Mouse (Mus musculus): ENCODE measurements around the gene Adgrg3. TPM values are rescaled to one million over a fixed set of nuclear protein-coding genes. Genes with fewer than 3 reads are reported as not detected.

Gene Adgrg3
- 7.5 and 9.6 TPM in 2 replicates for polyA plus RNA-seq (2012; rRNA removed; ENCODE audit: low replicate concordance)

GRCm38 (mm10) chr8:95017451-95017850 is at the start of gene Adgrg3:
Gene Adgrg3 (plus strand): TSS chr8:95017692.

GRCm38 (mm10) chr8:94974467-94975165 is 42.9 kb upstream of the Adgrg3 start, which contains the start of gene Adgrg1:
Gene Adgrg1 (plus strand): TSS chr8:94974751.

GRCm38 (mm10) chr8:95054927-95055510 is 37.5 kb downstream of the Adgrg3 start, which contains the start of gene Drc7:
Gene Drc7 (plus strand): TSS chr8:95055103.

GRCm38 (mm10) chr8:95080381-95081341 is 63.2 kb downstream of the Adgrg3 start, which contains the start of gene Katnb1:
Gene Katnb1 (plus strand): TSS chr8:95081186.

Other genes with a start within 250 kb of the Adgrg3 start
- gene Cx3cl1, start 245.7 kb upstream of the Adgrg3 start, polyA plus RNA-seq (2012; rRNA removed; ENCODE audit: low replicate concordance), result 38.3 and 72.8 TPM in 2 replicates
- gene Ccl17, start 207.2 kb upstream of the Adgrg3 start, polyA plus RNA-seq (2012; rRNA removed; ENCODE audit: low replicate concordance), result 2.1 TPM in 2 replicates
- gene Coq9, start 179.4 kb upstream of the Adgrg3 start, polyA plus RNA-seq (2012; rRNA removed; ENCODE audit: low replicate concordance), result 317 and 419 TPM in 2 replicates
- 33.1 and 36.7 TPM in 2 replicates for gene Ciapin1, start 179.3 kb upstream of the Adgrg3 start, polyA plus RNA-seq (2012; rRNA removed; ENCODE audit: low replicate concordance)
- 67.7 and 133 TPM in 2 replicates for gene Polr2c, start 160.2 kb upstream of the Adgrg3 start, polyA plus RNA-seq (2012; rRNA removed; ENCODE audit: low replicate concordance)
- 19.6 and 19.7 TPM in 2 replicates for gene Dok4, start 141.4 kb upstream of the Adgrg3 start, polyA plus RNA-seq (2012; rRNA removed; ENCODE audit: low replicate concordance)
- gene Ccdc102a, start 99.6 kb upstream of the Adgrg3 start, polyA plus RNA-seq (2012; rRNA removed; ENCODE audit: low replicate concordance), result 9.3 and 24.4 TPM in 2 replicates
- gene Adgrg5, start 94.0 kb upstream of the Adgrg3 start, polyA plus RNA-seq (2012; rRNA removed; ENCODE audit: low replicate concordance), result 22.7 and 31.4 TPM in 2 replicates
- gene Adgrg1, start 42.9 kb upstream of the Adgrg3 start, polyA plus RNA-seq (2012; rRNA removed; ENCODE audit: low replicate concordance), result 138 and 237 TPM in 2 replicates
- gene Drc7, start 37.4 kb downstream of the Adgrg3 start, polyA plus RNA-seq (2012; rRNA removed; ENCODE audit: low replicate concordance), result 0.08 and 0.09 TPM in 2 replicates
- 14.9 and 19.3 TPM in 2 replicates for gene Katnb1, start 63.5 kb downstream of the Adgrg3 start, polyA plus RNA-seq (2012; rRNA removed; ENCODE audit: low replicate concordance)
- gene Kifc3, start 185.1 kb downstream of the Adgrg3 start, polyA plus RNA-seq (2012; rRNA removed; ENCODE audit: low replicate concordance), result 27.6 and 44.8 TPM in 2 replicates